16 mouse cellular contexts compared by ENCODE assay signal in genomic region chr4:64123675-64124074, GRCm38 (mm10).
"Had no signal": no experiment of that assay in that cellular context is flagged by ENCODE, and none has a peak within 500 bp of the region (broad histone marks: within the 10 kb centered on the region; RNA-seq: fewer than 3 reads in every experiment).

No protein-coding gene starts in this region.

- H3K27me3 ChIP-seq: kidney, embryonic 15.5 days; limb, embryonic 15.5 days; liver, embryonic 12.5 days; megakaryocyte, embryonic 14.5 days; midbrain, embryonic 15.5 days; neural tube, embryonic 12.5 days; stomach, embryonic 15.5 days had no signal

- DNase-seq: kidney, adult 2 months; kidney, postnatal 25 days; lung, embryonic 14.5 days; lung, postnatal 10 days; thymus, postnatal 36 days had no signal

- H3K9ac ChIP-seq: kidney, embryonic 15.5 days; limb, embryonic 15.5 days; liver, embryonic 12.5 days; lung, embryonic 14.5 days; midbrain, embryonic 15.5 days; neural tube, embryonic 12.5 days; stomach, embryonic 15.5 days had no signal

- ATAC-seq: intestine, embryonic 16.5 days; liver, embryonic 12.5 days; midbrain, embryonic 15.5 days had no signal

- H3K4me3 ChIP-seq: kidney, embryonic 15.5 days; left cerebral cortex, adult 2 months; limb, embryonic 15.5 days; liver, embryonic 12.5 days; megakaryocyte, embryonic 14.5 days; midbrain, embryonic 15.5 days; neural tube, embryonic 12.5 days; stomach, embryonic 15.5 days had no signal

- H3K9me3 ChIP-seq: kidney, embryonic 15.5 days; limb, embryonic 15.5 days; liver, embryonic 12.5 days; megakaryocyte, embryonic 14.5 days; midbrain, embryonic 15.5 days; neural tube, embryonic 12.5 days; stomach, embryonic 15.5 days had no signal

- H3K36me3 ChIP-seq: kidney, embryonic 15.5 days; limb, embryonic 15.5 days; liver, embryonic 12.5 days; midbrain, embryonic 15.5 days; neural tube, embryonic 12.5 days; stomach, embryonic 15.5 days had no signal

- H3K4me1 ChIP-seq: kidney, embryonic 15.5 days; limb, embryonic 15.5 days; liver, embryonic 12.5 days; megakaryocyte, embryonic 14.5 days; midbrain, embryonic 15.5 days; neural tube, embryonic 12.5 days; stomach, embryonic 15.5 days had no signal

- H3K27ac ChIP-seq: kidney, embryonic 15.5 days; left cerebral cortex, adult 2 months; limb, embryonic 15.5 days; liver, embryonic 12.5 days; macrophage; midbrain, embryonic 15.5 days; neural tube, embryonic 12.5 days; stomach, embryonic 15.5 days had no signal

- H3K4me2 ChIP-seq: kidney, embryonic 15.5 days; limb, embryonic 15.5 days; liver, embryonic 12.5 days; lung, embryonic 14.5 days; midbrain, embryonic 11.5 days; midbrain, embryonic 15.5 days; neural tube, embryonic 12.5 days; stomach, embryonic 15.5 days had no signal
